Mouse (Mus musculus) hindbrain, embryonic 10.5 days (tissue): ENCODE measurements around the gene C2cd4a. TPM values are rescaled to one million over a fixed set of nuclear protein-coding genes. Genes with fewer than 3 reads are reported as not detected.

Experiments used
- polyA plus RNA-seq: library from polyadenylated mRNA; unstranded; fragments of >200 nt; fragmentation: Nextera tagmentation; extraction: Ambion mirVana; gene quantifications from 2 replicates; pipeline ENCODE4 v1.2.1, GENCODE M21; 2016

C2cd4a gene
- polyA plus RNA-seq, 1 experiment from 2014 or later: not detected

Other genes with a start within 250 kb of the C2cd4a start
- gene C2cd4b, start 72.9 kb downstream of the C2cd4a start, polyA plus RNA-seq: 0.12 and 0.30 TPM in 2 replicates
- 3.8 and 5.4 TPM in 2 replicates for gene Vps13c, start 8.1 kb upstream of the C2cd4a start, polyA plus RNA-seq